Comparison of ENCODE assay signal across 13 mouse cellular contexts in the genomic region with DNA sequence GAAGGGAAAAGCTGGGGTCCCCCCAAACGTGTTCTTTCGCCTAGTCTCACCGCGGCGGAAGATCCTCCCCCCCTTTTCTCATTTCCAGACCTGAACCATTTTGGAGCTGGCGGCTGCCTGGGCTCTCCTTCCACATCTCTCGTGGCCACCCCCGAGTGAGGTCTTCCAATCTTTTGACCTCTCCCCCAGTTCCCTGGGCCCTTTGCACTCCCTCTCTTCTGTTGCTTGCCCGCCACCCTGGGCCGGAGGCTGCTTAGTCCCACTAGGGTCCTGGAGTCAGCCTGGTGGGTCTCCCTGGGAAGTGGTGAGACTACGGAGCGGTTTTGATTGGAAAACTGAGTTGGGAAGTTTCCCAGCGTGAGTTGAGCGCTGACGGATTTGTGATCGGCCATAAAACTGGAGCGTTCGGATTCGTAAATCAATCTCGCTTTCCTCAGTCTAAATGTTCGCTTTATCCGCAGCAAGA. TPM values are rescaled to one million over a fixed set of nuclear protein-coding genes. Genes with fewer than 3 reads are reported as not detected.
A peak's percentile ranks its signal among the peaks of the same experiment; 100 is the strongest.
DNase-seq lines count a peak whose midpoint lies in the region; ATAC-seq lines count a peak whose summit lies in the region.
"Had no signal": no experiment of that assay in that cellular context is flagged by ENCODE, and none has a peak within 500 bp of the region (broad histone marks: within the 10 kb centered on the region; RNA-seq: fewer than 3 reads in every experiment).

No protein-coding gene starts in this region.

- no peaks in the 10 kb centered on the region for H3K9me3 ChIP-seq in liver, embryonic 12.5 days (replicated peaks)
- no peaks in the 10 kb centered on the region for H3K9me3 ChIP-seq in intestine, embryonic 16.5 days (ENCODE audit: control insufficient read depth, low read length)
- no peaks in the 10 kb centered on the region for H3K9me3 ChIP-seq in stomach, embryonic 14.5 days (ENCODE audit: control insufficient read depth, low read depth, low read length)
- no peaks in the 10 kb centered on the region for H3K9me3 ChIP-seq in midbrain, embryonic 16.5 days (replicated peaks; ENCODE audit: control insufficient read depth, low read length, poor library complexity, severe bottlenecking)
- H3K9me3 ChIP-seq: forebrain, embryonic 13.5 days had no signal

- H3K4me2 ChIP-seq in liver, embryonic 12.5 days: peak overlapping the region; percentile 20
- peak overlapping the region; percentile 60 for H3K4me2 ChIP-seq in intestine, embryonic 16.5 days (ENCODE audit: low read depth, low read length)
- H3K4me2 ChIP-seq in stomach, embryonic 14.5 days (replicated peaks; ENCODE audit: low read depth, low read length): peak overlapping the region; percentile 95
- no peak overlapping the region for H3K4me2 ChIP-seq in midbrain, embryonic 16.5 days (ENCODE audit: low read length)
- H3K4me2 ChIP-seq: forebrain, embryonic 13.5 days had no signal

- H3K9ac ChIP-seq in liver, embryonic 12.5 days: no peak overlapping the region; the same call in 1 of the 2 replicates
- peak overlapping the region; percentile 72 for H3K9ac ChIP-seq in intestine, embryonic 16.5 days (ENCODE audit: low read depth, low read length)
- peak overlapping the region; percentile 96 for H3K9ac ChIP-seq in stomach, embryonic 14.5 days (replicated peaks; ENCODE audit: low read depth, low read length)
- H3K9ac ChIP-seq in midbrain, embryonic 16.5 days (ENCODE audit: low read depth, low read length): no peak overlapping the region
- H3K9ac ChIP-seq: forebrain, embryonic 13.5 days had no signal

- DNase-seq in adrenal gland, adult 2 months: peak; percentile 69
- DNase-seq in adrenal gland, postnatal 4 days (ENCODE audit: low spot score in 2 of 2): no peak
- DNase-seq in liver: no peak
- no peak for DNase-seq in urinary bladder, postnatal 36 days (ENCODE audit: low spot score in 2 of 2)
- DNase-seq: cerebellum, postnatal 14 days; thymus, postnatal 4 days had no signal

- peaks cover 99% of the 10 kb centered on the region for H3K27me3 ChIP-seq in liver, embryonic 12.5 days (replicated peaks)
- no peaks in the 10 kb centered on the region; the same call in 1 of the 2 replicates for H3K27me3 ChIP-seq in intestine, embryonic 16.5 days (replicated peaks; ENCODE audit: control insufficient read depth, insufficient read depth, low read length)
- no peaks in the 10 kb centered on the region for H3K27me3 ChIP-seq in stomach, embryonic 14.5 days (ENCODE audit: control insufficient read depth, insufficient read depth, low read length)
- peaks cover 94% of the 10 kb centered on the region for H3K27me3 ChIP-seq in midbrain, embryonic 16.5 days (ENCODE audit: control insufficient read depth, insufficient read depth, low read depth, low read length)

- no peak for ATAC-seq in liver, embryonic 12.5 days
- no peak for ATAC-seq in intestine, embryonic 16.5 days
- ATAC-seq in stomach, embryonic 14.5 days (ENCODE audit: insufficient number of reproducible peaks, insufficient read depth, low FRiP score, low read depth): no peak
- ATAC-seq in midbrain, embryonic 16.5 days: no peak
- ATAC-seq: forebrain, embryonic 13.5 days had no signal

- H3K27ac ChIP-seq in liver, embryonic 12.5 days: no peak overlapping the region
- H3K27ac ChIP-seq in intestine, embryonic 16.5 days (ENCODE audit: low read length): peak overlapping the region; percentile 88
- peak overlapping the region; percentile 100 for H3K27ac ChIP-seq in stomach, embryonic 14.5 days (ENCODE audit: low read length)
- H3K27ac ChIP-seq in midbrain, embryonic 16.5 days (ENCODE audit: low read length): no peak overlapping the region
- H3K27ac ChIP-seq: forebrain, embryonic 13.5 days had no signal

- H3K4me1 ChIP-seq in liver, embryonic 12.5 days: no peaks in the 10 kb centered on the region
- H3K4me1 ChIP-seq in intestine, embryonic 16.5 days (ENCODE audit: control insufficient read depth, insufficient read depth, low read length): peaks cover 22% of the 10 kb centered on the region
- H3K4me1 ChIP-seq in stomach, embryonic 14.5 days (ENCODE audit: control insufficient read depth, insufficient read depth, low read length): peaks cover 32% of the 10 kb centered on the region
- H3K4me1 ChIP-seq in midbrain, embryonic 16.5 days (ENCODE audit: control insufficient read depth, insufficient read depth, low read length): no peaks in the 10 kb centered on the region
- H3K4me1 ChIP-seq: forebrain, embryonic 13.5 days had no signal

- 0 out of 2 replicates have a peak overlapping the region, but pooled peaks have one; percentile 2 for H3K4me3 ChIP-seq in liver, embryonic 12.5 days
- H3K4me3 ChIP-seq in intestine, embryonic 16.5 days (ENCODE audit: low read length): peak overlapping the region; percentile 35
- H3K4me3 ChIP-seq in stomach, embryonic 14.5 days (ENCODE audit: low read depth, low read length): peak overlapping the region; percentile 70
- no peak overlapping the region for H3K4me3 ChIP-seq in midbrain, embryonic 16.5 days (ENCODE audit: low read depth, low read length)
- H3K4me3 ChIP-seq: forebrain, embryonic 13.5 days had no signal

- no peaks in the 10 kb centered on the region for H3K36me3 ChIP-seq in liver, embryonic 12.5 days
- H3K36me3 ChIP-seq in intestine, embryonic 16.5 days (ENCODE audit: control insufficient read depth, insufficient read depth, low read length): no peaks in the 10 kb centered on the region
- 0 out of 2 replicates have a peak, but pooled peaks cover 2% of the 10 kb centered on the region for H3K36me3 ChIP-seq in stomach, embryonic 14.5 days (ENCODE audit: control insufficient read depth, insufficient read depth, low read length)
- no peaks in the 10 kb centered on the region for H3K36me3 ChIP-seq in midbrain, embryonic 16.5 days (ENCODE audit: control insufficient read depth, insufficient read depth, low read length)

- WGBS in liver, embryonic 12.5 days (ENCODE audit: insufficient replicate concordance): 45% methylated on average over 22 of the region's 22 CpGs
- WGBS in intestine, embryonic 16.5 days: 17% methylated on average over 22 of the region's 22 CpGs
- 15% methylated on average over 22 of the region's 22 CpGs for WGBS in stomach, embryonic 14.5 days
- 1% methylated on average over 22 of the region's 22 CpGs for WGBS in midbrain, embryonic 16.5 days

RNA-seq across cellular contexts. Expression of a gene that starts 2.7 kb away (rescaled TPM):
- total RNA-seq in adrenal gland, adult 2 months (2021): 10 to 100 TPM; 20.1 to 21.9 TPM
- 89.4 and 94.9 TPM in 2 replicates for polyA plus RNA-seq in adrenal gland, adult 2 months (2012; rRNA removed)
- total RNA-seq in adrenal gland, postnatal 4 days (2021): 10 to 100 TPM; 40.5 to 44.5 TPM
- polyA plus RNA-seq in liver, embryonic 12.5 days (2016; fragmentation: Nextera tagmentation; extraction: Ambion mirVana): 0.31 and 0.36 TPM in 2 replicates
- 1.4 and 1.5 TPM in 2 replicates for polyA plus RNA-seq in intestine, embryonic 16.5 days (2015; fragmentation: Nextera tagmentation; extraction: Ambion mirVana)
- 3.6 and 4.7 TPM in 2 replicates for polyA plus RNA-seq in stomach, embryonic 14.5 days (2014; fragmentation: Nextera tagmentation; extraction: Ambion mirVana)
- polyA plus RNA-seq in midbrain, embryonic 16.5 days (2015; fragmentation: Nextera tagmentation; extraction: Ambion mirVana): not detected in 2 replicates
- total RNA-seq: layer of hippocampus, adult 8-10 months had no signal
- polyA plus RNA-seq: forebrain, embryonic 13.5 days had no signal

RNA-seq across cellular contexts. Expression of a gene that starts 7.7 kb away (rescaled TPM):
- total RNA-seq in adrenal gland, adult 2 months (2021): 10 to 100 TPM; 16.7 to 21.8 TPM
- polyA plus RNA-seq in adrenal gland, adult 2 months (2012; rRNA removed): 27.9 and 30.0 TPM in 2 replicates
- 10 to 100 TPM; 19.8 to 22.0 TPM for total RNA-seq in adrenal gland, postnatal 4 days (2021)
- 0.62 and 0.66 TPM in 2 replicates for polyA plus RNA-seq in liver, embryonic 12.5 days (2016; fragmentation: Nextera tagmentation; extraction: Ambion mirVana)
- 1.8 and 2.0 TPM in 2 replicates for polyA plus RNA-seq in intestine, embryonic 16.5 days (2015; fragmentation: Nextera tagmentation; extraction: Ambion mirVana)
- polyA plus RNA-seq in stomach, embryonic 14.5 days (2014; fragmentation: Nextera tagmentation; extraction: Ambion mirVana): 3.5 and 3.7 TPM in 2 replicates
- not detected in 2 replicates for polyA plus RNA-seq in midbrain, embryonic 16.5 days (2015; fragmentation: Nextera tagmentation; extraction: Ambion mirVana)
- polyA plus RNA-seq: forebrain, embryonic 13.5 days had no signal

RNA-seq across cellular contexts. Expression of a gene that starts 22.6 kb away (rescaled TPM):
- 10 to 100 TPM; 15.2 to 31.6 TPM for total RNA-seq in adrenal gland, adult 2 months (2021)
- polyA plus RNA-seq in adrenal gland, adult 2 months (2012; rRNA removed): 43.4 and 45.6 TPM in 2 replicates
- 10 to 100 TPM; 26.5 to 27.8 TPM for total RNA-seq in adrenal gland, postnatal 4 days (2021)
- 1.3 and 1.5 TPM in 2 replicates for polyA plus RNA-seq in liver, embryonic 12.5 days (2016; fragmentation: Nextera tagmentation; extraction: Ambion mirVana)
- polyA plus RNA-seq in intestine, embryonic 16.5 days (2015; fragmentation: Nextera tagmentation; extraction: Ambion mirVana): 26.4 and 28.7 TPM in 2 replicates
- 21.2 and 23.3 TPM in 2 replicates for polyA plus RNA-seq in stomach, embryonic 14.5 days (2014; fragmentation: Nextera tagmentation; extraction: Ambion mirVana)
- 0.14 TPM in 1 of 2 replicates, not detected in the other for polyA plus RNA-seq in midbrain, embryonic 16.5 days (2015; fragmentation: Nextera tagmentation; extraction: Ambion mirVana)
- total RNA-seq: layer of hippocampus, adult 8-10 months had no signal
- polyA plus RNA-seq: forebrain, embryonic 13.5 days had no signal

RNA-seq across cellular contexts. Expression of a gene that starts 24.5 kb away (rescaled TPM):
- total RNA-seq in adrenal gland, adult 2 months (2021): 10 to 100 TPM; 18.7 to 22.6 TPM
- polyA plus RNA-seq in adrenal gland, adult 2 months (2012; rRNA removed): 69.6 and 86.1 TPM in 2 replicates
- total RNA-seq in adrenal gland, postnatal 4 days (2021): 10 to 100 TPM; 21.0 to 26.0 TPM
- 4.4 and 4.6 TPM in 2 replicates for polyA plus RNA-seq in liver, embryonic 12.5 days (2016; fragmentation: Nextera tagmentation; extraction: Ambion mirVana)
- 9.6 and 11.6 TPM in 2 replicates for polyA plus RNA-seq in intestine, embryonic 16.5 days (2015; fragmentation: Nextera tagmentation; extraction: Ambion mirVana)
- 23.1 and 25.9 TPM in 2 replicates for polyA plus RNA-seq in stomach, embryonic 14.5 days (2014; fragmentation: Nextera tagmentation; extraction: Ambion mirVana)
- 0.11 and 0.21 TPM in 2 replicates for polyA plus RNA-seq in midbrain, embryonic 16.5 days (2015; fragmentation: Nextera tagmentation; extraction: Ambion mirVana)
- total RNA-seq: layer of hippocampus, adult 8-10 months had no signal
- polyA plus RNA-seq: forebrain, embryonic 13.5 days had no signal

RNA-seq across cellular contexts. Expression of a gene that starts 33.5 kb away (rescaled TPM):
- total RNA-seq in adrenal gland, adult 2 months (2021): 10 to 100 TPM; 33.0 to 72.2 TPM
- 201 and 210 TPM in 2 replicates for polyA plus RNA-seq in adrenal gland, adult 2 months (2012; rRNA removed)
- 10 to 100 TPM; 43.6 to 47.9 TPM for total RNA-seq in adrenal gland, postnatal 4 days (2021)
- 0.30 TPM in 2 replicates for polyA plus RNA-seq in liver, embryonic 12.5 days (2016; fragmentation: Nextera tagmentation; extraction: Ambion mirVana)
- polyA plus RNA-seq in intestine, embryonic 16.5 days (2015; fragmentation: Nextera tagmentation; extraction: Ambion mirVana): 11.1 and 11.3 TPM in 2 replicates
- 12.4 TPM in 2 replicates for polyA plus RNA-seq in stomach, embryonic 14.5 days (2014; fragmentation: Nextera tagmentation; extraction: Ambion mirVana)
- not detected in 2 replicates for polyA plus RNA-seq in midbrain, embryonic 16.5 days (2015; fragmentation: Nextera tagmentation; extraction: Ambion mirVana)
- total RNA-seq: layer of hippocampus, adult 8-10 months had no signal
- polyA plus RNA-seq: forebrain, embryonic 13.5 days; heart, embryonic 14.5 days had no signal

Comparison
In these comparisons a context has a peak if more than half of its experiments do, and no peak if none do; other contexts are left out.
1. H3K27ac ChIP-seq: peak in intestine, embryonic 16.5 days (single experiment) and stomach, embryonic 14.5 days (single experiment); none in liver, embryonic 12.5 days (single experiment) and midbrain, embryonic 16.5 days (single experiment).
2. H3K9ac ChIP-seq: peak in intestine, embryonic 16.5 days (single experiment) and stomach, embryonic 14.5 days (single experiment); none in liver, embryonic 12.5 days (single experiment) and midbrain, embryonic 16.5 days (single experiment).
3. RNA of a gene that starts 2.7 kb away (polyA plus RNA-seq): 89.4 to 94.9 TPM in adrenal gland, adult 2 months; 3.6 to 4.7 TPM in stomach, embryonic 14.5 days, 1.4 to 1.5 TPM in intestine, embryonic 16.5 days, 0.31 to 0.36 TPM in liver, embryonic 12.5 days and not detected in midbrain, embryonic 16.5 days; every median in the first group is over 10 times any median in the second.